Mouse (Mus musculus) spleen, adult 12 weeks (tissue): Measurements from ENCODE around the gene Vps53.
A peak's percentile ranks its signal among the peaks of the same experiment; 100 is the strongest.

ENCODE experiments used
- DNase-seq: peaks from one replicate; pipeline ENCODE4 v3.0.0; 2022; ENCODE audit warnings: low spot score

The Vps53 gene

GRCm38 (mm10) chr11:76167079-76167765 lies 12.2 kb downstream of the Vps53 start:
- DNase-seq: peak; percentile 62

DNA sequence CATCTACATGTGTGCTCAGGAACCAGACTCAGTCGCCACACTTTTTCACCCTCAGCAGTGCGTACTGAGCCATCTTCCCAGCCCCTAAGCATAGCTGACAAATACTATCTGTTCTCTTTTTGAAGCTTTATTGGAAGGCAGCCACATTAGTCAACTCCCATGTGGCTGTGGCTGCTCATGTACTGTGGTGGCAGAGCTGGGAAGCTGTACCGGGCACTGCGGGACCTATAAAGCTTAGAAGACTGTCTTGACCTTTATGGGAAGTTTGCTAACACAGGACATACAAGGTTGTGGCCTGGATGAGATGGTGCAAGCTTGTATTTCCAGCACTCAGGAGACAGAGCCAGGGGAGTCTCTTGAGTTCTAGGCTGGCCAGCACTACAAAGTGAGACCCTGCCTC lies 12.8 kb downstream of the Vps53 start:
- DNase-seq: no peak

GRCm38 (mm10) chr11:76160251-76160650 lies 19.2 kb downstream of the Vps53 start:
- no peak for DNase-seq

GRCm38 (mm10) chr11:76158375-76158774 lies 21.1 kb downstream of the Vps53 start:
- DNase-seq: no peak

GRCm38 (mm10) chr11:76154861-76155260 lies 24.6 kb downstream of the Vps53 start:
- DNase-seq: no peak

DNA sequence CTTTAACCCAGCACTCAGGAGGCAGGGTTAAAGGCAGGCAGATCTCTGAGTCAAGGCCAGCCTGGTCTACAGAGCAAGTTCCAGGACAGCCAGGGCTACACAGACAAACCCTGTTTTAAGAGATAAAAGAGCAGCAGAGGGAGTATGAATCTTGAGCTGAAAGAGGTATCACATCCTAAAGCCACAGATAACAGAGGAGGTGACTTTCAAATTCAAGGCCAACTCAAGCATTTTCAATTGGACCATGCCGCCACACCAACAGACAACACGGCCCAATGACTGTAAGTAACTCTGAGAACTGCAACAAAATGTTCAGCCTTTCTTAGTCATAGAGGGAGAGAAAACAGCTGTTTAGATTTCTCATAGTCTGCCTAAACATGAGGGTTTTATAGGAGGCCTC lies 25.2 kb downstream of the Vps53 start:
- DNase-seq: no peak

- DNase-seq: no peak
Observed at GRCm38 (mm10) chr11:76153236-76153951, 26.1 kb downstream of the Vps53 start.

DNA sequence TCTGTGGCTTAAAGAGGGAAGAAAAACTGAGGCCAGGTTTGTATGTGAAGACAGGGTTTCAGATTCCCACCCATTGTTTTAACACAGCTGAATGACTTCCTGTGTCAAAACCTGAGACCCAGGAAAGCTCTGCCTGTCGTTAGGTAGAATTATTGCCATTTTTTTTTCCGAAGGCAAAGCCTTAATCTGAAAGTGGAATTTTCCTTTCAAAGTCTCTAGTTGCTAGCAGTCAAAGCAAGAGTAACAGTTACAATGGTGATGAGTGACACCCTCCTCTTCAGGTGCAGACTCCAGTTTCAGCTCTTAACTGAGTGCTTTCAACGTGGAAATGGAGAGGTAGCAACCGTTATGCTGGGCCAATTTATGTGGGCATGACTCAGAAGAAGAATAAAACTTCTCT lies 28.5 kb downstream of the Vps53 start:
- no peak for DNase-seq

DNA sequence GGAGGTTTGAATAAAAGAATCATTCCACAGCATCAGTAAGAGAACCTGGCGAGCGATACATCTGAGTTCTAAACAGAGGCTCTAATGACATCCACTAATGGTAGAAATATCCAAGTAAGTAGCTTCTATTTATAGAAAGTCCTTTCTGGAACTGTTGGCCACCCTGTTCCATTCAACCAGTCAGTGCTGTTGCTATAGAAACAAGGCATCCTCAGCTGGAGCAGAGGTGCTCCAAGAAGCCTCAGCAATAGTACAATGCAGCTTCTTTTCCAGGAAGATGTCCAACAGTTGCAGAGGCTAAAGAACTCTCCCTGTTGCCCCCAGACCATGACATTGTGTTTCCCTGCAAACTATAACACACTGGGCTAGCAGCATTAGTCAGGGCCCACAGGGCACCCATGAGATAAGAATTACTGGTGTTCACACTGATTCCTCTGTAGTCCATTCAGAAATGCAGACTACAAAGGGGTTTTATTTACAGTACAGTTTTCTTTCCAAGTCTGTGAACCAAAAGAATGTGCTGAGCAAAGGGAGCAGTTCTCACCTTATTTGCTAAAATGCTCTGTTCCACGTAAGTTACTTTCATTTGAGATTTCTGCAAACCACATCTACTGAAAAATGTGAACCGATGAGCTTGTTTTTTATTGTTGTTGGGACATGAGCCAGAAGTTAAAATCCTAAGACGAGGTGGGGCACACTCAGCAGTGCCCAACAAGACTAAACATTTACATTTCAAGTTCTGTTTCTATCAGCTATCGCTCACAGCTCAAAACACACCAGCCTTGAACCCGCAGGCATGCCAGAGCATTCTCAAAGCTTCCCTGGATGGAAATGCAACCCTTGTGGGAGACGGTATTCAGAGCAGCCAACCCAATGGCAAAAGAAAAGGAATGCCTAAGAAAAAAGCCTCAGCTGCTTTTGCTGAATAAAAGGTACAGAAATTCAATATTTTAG lies 31.1 kb downstream of the Vps53 start:
- no peak for DNase-seq

DNA sequence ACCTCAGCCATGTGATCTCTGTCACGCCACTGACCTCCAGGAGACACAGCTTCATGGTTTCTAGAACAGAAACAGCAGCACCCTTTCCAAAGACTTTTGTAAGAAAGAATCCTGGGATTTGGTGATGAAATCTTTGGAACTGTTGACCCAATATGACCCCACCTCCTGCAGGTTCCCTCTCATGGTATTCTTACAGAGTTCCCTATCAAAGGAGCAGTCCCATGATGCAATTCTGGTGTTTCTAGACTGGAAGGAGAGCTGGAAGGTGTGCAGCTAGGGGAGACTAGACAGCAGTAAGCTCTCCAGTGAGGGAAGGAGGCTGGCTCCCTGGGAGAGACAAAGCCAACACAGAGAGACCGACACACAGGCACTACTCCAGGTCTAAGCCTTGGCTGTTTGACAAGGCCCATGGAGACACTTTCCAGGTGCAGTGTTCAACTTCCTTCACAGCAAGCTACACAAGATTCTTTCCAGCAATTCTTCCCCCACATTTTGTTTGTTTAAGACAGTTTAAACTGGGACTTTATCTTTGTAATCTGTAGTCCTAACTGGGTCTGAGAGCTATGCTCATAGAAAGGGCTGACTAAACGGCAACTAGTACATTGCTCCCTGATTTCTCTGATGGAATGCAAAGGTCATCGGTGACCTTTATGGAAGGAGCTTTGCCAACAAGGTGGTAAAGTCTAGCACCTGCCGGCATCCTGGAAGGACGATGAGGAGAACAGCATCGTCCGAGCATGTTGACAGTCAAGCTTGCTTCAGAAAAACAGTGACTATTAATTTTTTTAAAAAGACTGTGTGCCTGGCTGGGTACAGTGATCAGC lies 33.0 kb downstream of the Vps53 start:
- no peak for DNase-seq

DNA sequence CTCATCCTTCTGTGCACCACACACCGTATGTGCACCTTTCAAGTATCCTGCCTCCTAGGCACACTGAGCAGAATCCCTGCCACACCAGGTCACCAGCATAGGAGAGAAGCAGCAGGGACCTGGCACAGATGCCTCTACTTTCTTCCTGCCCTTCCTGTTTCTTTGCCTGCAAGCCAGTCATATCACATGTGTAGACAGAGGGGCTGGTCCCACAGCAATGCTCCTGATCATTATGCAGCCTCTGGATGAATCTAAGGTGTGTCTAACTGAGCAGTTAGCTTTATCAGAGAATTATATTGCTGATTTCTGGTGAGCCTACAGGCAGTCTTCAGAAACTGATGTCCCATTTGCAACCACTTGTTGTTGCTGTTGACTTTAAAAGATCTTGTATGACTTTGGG lies 34.3 kb downstream of the Vps53 start:
- DNase-seq: no peak

- no peak for DNase-seq
Observed at GRCm38 (mm10) chr11:76144386-76144785, 35.1 kb downstream of the Vps53 start.

GRCm38 (mm10) chr11:76137996-76138395 lies 41.5 kb downstream of the Vps53 start:
- DNase-seq: no peak

GRCm38 (mm10) chr11:76135641-76136437 lies 43.6 kb downstream of the Vps53 start:
- DNase-seq: no peak

DNA sequence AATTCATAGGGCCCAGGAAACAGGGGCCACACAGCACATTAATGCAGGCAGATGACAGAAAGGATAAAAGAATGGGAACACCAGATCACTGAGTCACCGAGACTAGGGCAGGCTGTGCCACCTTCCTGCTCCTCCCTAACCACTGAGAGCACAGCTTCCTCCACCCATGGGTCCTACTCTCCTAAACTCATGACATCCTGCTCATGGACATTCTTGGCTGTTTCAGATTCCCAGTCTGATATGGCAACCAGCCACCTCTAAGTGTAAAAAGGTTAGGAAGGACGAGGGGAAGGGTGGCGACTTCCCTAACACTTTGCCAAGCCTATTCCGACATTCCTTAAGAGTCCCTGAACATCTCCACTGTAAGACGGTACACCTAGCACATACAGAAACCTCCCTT lies 48.6 kb downstream of the Vps53 start:
- no peak for DNase-seq

- no peak for DNase-seq
Observed at GRCm38 (mm10) chr11:76125386-76125785, 54.1 kb downstream of the Vps53 start.

DNA sequence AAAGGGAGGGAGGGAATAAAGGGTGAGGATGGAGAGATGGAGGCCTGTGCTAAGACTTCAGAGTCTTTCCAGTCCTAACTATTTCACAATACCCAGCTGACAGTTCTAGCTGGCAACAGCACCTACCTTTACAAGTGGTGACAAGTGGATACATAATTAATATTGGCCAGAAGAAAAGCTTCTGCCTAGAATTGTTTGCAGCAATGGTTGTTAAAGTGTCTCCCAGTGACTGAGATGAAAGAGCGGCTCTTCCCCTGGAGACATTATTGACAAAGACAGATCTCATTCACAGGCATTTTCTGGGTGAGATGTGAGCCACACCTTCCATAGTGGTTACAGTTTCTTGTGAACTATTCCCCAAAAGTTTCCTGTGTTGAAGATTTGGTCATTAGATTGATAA lies 55.9 kb downstream of the Vps53 start:
- DNase-seq: no peak

- no peak for DNase-seq
Observed at GRCm38 (mm10) chr11:76122571-76122970, 56.9 kb downstream of the Vps53 start.

GRCm38 (mm10) chr11:76121086-76121485 lies 58.4 kb downstream of the Vps53 start:
- no peak for DNase-seq

GRCm38 (mm10) chr11:76120407-76120901 lies 59.0 kb downstream of the Vps53 start:
- DNase-seq: no peak

DNA sequence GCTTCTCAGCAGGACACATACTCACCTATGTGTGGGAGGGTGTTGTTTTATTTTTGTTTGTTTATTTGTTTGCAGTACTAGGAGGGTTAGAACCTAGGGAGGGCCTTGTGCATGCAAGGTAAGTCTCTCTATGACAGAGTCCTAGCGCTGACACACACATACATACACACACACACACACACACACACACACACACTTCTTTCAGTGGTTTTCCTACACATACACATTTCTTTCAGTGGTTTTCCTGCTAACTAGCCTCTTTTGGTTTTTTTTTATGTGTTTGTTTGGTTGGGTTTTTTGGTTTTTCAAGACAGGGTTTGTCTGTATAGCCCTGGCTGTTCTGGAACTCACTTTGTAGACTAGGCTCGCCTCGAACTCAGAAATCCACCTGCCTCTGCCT lies 69.0 kb downstream of the Vps53 start:
- no peak for DNase-seq
